Mouse (Mus musculus): ENCODE data around the gene Kdm5a. TPM values are rescaled to one million over a fixed set of nuclear protein-coding genes. Genes with fewer than 3 reads are reported as not detected.
A peak's percentile ranks its signal among the peaks of the same experiment; 100 is the strongest.

The Kdm5a gene
- total RNA-seq, 2 experiments from 2014 or later, result 18.3 to 20.4 TPM

- no peak for DNase-seq (ENCODE audit: low spot score)
Observed at GRCm38 (mm10) chr6:120470666-120471065, 106.7 kb downstream of the Kdm5a start.

- no peak for DNase-seq (ENCODE audit: low spot score)
Observed at GRCm38 (mm10) chr6:120471991-120472441, 108.1 kb downstream of the Kdm5a start.

- DNase-seq (ENCODE audit: low spot score), result no peak
Observed at GRCm38 (mm10) chr6:120472455-120473140, 108.7 kb downstream of the Kdm5a start.

GRCm38 (mm10) chr6:120473427-120473826 is 109.5 kb downstream of the Kdm5a start:
- DNase-seq (ENCODE audit: low spot score), result no peak

- no peak for DNase-seq (ENCODE audit: low spot score)
Observed at GRCm38 (mm10) chr6:120475288-120475687, 111.4 kb downstream of the Kdm5a start.

- no peak for DNase-seq (ENCODE audit: low spot score)
Observed at GRCm38 (mm10) chr6:120479302-120479701, 115.4 kb downstream of the Kdm5a start.

- DNase-seq (ENCODE audit: low spot score), result no peak
Observed at GRCm38 (mm10) chr6:120480361-120480760, 116.4 kb downstream of the Kdm5a start.

- no peak for DNase-seq (ENCODE audit: low spot score)
Observed at GRCm38 (mm10) chr6:120481538-120481937, 117.6 kb downstream of the Kdm5a start.

GRCm38 (mm10) chr6:120482021-120482420 is 118.1 kb downstream of the Kdm5a start:
- DNase-seq (ENCODE audit: low spot score), result no peak

GRCm38 (mm10) chr6:120482756-120483155 is 118.8 kb downstream of the Kdm5a start:
- peak; percentile 36 for DNase-seq (ENCODE audit: low spot score)

GRCm38 (mm10) chr6:120483211-120483626 is 119.3 kb downstream of the Kdm5a start:
- DNase-seq (ENCODE audit: low spot score), result peak; percentile 41

- no peak for DNase-seq (ENCODE audit: low spot score)
Observed at GRCm38 (mm10) chr6:120485038-120485437, 121.1 kb downstream of the Kdm5a start.

GRCm38 (mm10) chr6:120486051-120486510 is 122.2 kb downstream of the Kdm5a start:
- no peak for DNase-seq (ENCODE audit: low spot score)

- no peak for DNase-seq (ENCODE audit: low spot score)
Observed at GRCm38 (mm10) chr6:120488647-120489046, 124.7 kb downstream of the Kdm5a start.

- no peak for DNase-seq (ENCODE audit: low spot score)
Observed at GRCm38 (mm10) chr6:120489461-120489860, 125.5 kb downstream of the Kdm5a start.

- DNase-seq (ENCODE audit: low spot score), result no peak
Observed at GRCm38 (mm10) chr6:120491064-120491463, 127.1 kb downstream of the Kdm5a start.

GRCm38 (mm10) chr6:120491862-120492498 is 128.1 kb downstream of the Kdm5a start:
- no peak for DNase-seq (ENCODE audit: low spot score)

GRCm38 (mm10) chr6:120492499-120493373 is 128.8 kb downstream of the Kdm5a start:
- DNase-seq (ENCODE audit: low spot score), result no peak

GRCm38 (mm10) chr6:120493374-120494181 is 129.7 kb downstream of the Kdm5a start, which contains the start of gene Tmem121b:
Tmem121b (minus strand) TSS chr6:120493807.
- no peak for DNase-seq (ENCODE audit: low spot score)
